Mouse (Mus musculus): ENCODE measurements around the gene Pbld2.
"Not testable (repeated sequence)": the region's sequence is repeated elsewhere in the genome, so short reads cannot be mapped to it uniquely, and the experiment has no call there.

Pbld2 gene

DNA sequence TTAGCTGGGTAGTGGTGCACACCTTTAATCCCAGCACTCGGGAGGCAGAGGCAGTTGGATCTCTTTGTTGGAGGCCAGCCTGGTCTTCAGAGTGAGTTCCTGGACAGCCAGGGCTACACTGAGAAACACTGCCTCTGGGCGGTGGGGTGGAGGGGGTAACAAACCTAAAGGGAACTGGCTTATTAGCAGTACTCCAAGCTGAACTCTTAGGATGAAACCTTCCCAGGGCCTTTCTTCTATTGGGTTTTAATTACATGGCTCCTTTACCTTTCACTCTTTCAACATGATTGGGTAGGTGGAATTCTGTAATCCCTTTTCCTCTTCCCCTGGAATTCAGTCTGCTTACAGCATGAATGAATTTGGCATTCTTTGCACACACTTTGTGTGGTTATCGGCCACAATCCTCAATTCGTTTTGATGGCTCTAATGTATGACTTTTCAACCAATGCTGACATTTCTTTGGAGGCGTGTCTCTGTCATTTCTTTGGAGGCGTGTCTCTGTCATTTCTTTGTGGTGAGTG lies 1.4 kb downstream of the Pbld2 start:
- DNase-seq (ENCODE audit: low spot score in 2 of 2), result no peak

DNA sequence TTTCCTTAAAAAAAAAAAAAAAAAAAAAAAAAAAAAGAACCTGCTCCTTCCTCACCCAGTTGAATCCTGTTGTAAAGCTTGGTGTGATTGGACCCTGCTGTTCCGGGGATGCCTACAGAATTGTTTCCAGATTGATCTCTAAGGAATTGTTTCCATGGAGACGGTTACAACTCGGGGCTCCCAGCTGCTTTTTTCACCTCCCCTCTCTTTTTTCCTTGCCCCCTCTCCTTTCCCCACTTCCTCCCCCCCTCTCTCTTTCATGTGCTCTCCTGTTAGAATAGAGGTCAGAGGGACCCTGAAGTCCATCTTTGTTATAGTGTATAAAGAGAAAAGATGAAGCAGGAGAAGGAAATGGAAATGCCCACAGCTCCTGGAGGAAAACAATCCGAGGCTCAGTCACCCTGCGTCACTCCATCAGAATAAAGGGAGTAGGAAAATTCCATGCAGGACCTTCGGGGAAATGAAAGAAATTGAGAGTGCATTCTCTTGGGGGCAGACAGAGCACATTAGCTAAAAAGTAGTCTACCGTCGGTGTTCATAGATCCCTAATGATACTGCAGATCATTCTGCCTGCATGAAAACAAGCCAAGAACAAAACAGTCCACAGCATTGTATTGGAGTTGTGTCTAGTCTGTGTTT lies 2.2 kb downstream of the Pbld2 start:
- no peak for DNase-seq (ENCODE audit: low spot score in 2 of 2)

DNA sequence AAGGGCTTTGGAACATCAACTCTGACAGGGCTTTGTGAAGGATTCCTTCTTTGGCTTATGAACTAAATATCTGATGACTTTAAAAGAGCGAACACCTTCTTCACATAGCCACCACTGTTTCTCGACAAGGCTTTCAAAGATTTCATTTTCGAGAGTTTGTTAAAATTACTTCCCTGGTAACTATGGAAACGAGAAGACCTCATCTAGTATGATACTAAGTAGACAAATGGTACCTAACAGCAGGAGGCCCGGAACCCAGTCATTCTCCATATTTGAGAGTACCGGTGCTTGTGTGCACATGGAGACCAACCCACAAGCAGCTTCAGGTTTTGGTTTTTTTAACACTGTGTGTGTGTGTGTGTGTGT lies 2.7 kb downstream of the Pbld2 start:
- no peak for DNase-seq (ENCODE audit: low spot score in 2 of 2)

DNA sequence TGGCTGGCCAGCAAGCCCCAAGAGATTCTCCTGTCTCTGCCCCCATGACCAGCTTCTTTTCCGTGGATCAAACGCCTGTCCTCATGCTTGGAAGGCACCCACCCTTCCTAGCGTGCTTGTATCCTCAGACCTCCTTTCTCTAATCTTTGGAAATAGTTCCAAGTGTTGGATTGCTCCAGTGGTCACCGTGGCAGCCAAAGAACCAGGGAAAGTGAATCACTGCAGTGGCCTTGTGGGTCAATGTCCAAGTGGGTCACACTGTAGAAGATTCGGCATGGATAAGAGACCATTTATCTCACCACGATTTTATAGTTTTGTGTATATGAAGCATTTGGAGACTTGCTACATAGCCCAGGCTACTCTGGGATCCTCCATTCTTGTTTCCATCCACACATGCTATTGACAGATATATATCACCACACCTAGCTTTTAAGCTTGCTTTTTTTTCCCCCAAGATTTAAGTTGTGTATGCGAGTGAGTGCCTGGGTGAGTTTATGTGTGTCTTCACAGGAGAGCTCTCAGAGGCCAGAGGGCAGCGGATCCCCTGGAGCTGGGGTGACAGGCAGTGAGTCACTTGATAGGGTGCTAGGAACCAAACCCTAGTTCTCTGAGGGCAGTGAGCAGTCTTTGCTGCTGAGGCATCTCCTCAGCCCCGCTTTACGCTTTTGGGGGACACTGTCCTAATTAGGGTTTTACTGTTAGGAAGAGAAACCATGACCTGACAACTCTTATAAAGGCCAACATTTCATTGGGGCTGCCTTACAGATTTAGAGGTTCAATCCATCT lies 3.5 kb downstream of the Pbld2 start:
- no peak for DNase-seq (ENCODE audit: low spot score in 2 of 2)

DNA sequence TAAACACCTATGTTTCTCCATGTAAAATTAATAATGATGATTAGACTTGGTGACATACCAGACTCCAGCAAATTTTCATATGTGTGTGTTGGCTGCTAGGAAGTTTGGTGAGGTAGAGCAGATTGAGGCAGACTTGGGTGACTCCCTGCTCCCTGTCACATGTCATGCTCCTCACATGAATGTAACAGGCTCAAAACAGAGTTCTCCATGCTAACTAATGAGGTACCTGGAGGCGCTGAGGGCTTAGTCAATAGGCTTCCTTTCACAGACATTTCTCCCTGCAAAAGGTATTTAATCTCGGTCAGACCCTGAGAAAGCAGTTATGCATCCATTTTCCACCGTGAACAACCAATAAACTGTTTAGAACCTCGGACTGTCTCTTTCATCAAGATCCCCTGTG lies 4.3 kb downstream of the Pbld2 start:
- DNase-seq (ENCODE audit: low spot score in 2 of 2), result no peak

DNA sequence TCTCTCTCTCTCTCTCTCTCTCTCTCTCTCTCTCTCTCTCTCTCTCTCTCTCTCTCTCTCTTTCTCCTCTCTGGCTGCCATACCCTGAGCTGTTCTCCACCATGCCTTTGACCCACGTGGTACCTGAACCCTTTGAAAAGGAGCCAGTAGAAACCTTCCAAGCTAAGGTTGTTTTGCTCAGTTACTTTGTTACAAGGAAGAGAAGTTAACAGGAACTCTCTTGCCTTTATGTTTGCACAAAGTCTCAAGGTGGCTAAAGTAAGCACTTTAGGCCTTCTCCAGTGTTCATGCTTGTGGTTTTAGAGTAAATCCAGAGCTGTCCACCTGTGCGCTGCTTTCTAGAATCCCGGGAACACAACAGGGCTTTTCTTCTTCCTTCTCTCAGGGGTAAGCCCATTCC lies 8.2 kb downstream of the Pbld2 start:
- DNase-seq (ENCODE audit: low spot score in 2 of 2), result no peak

DNA sequence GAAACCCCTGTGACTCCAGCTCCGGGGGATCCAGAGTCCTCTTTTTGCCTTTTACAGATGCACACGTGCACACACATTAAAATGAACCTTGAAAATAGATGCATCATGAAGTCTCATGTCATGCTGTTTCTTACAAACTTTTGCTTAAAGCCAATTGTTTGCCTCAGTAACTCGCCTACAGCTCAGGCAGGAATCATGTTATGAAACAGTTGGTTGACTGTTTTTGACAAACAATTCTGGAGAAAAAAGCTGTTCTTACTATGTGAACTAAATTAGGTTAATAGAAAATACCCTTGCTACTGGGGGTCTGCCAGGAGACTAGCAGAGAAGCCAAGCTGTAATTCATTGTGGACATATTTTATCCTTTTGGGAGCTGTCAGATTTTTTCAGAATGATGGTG lies 8.8 kb downstream of the Pbld2 start:
- no peak for DNase-seq (ENCODE audit: low spot score in 2 of 2)

DNA sequence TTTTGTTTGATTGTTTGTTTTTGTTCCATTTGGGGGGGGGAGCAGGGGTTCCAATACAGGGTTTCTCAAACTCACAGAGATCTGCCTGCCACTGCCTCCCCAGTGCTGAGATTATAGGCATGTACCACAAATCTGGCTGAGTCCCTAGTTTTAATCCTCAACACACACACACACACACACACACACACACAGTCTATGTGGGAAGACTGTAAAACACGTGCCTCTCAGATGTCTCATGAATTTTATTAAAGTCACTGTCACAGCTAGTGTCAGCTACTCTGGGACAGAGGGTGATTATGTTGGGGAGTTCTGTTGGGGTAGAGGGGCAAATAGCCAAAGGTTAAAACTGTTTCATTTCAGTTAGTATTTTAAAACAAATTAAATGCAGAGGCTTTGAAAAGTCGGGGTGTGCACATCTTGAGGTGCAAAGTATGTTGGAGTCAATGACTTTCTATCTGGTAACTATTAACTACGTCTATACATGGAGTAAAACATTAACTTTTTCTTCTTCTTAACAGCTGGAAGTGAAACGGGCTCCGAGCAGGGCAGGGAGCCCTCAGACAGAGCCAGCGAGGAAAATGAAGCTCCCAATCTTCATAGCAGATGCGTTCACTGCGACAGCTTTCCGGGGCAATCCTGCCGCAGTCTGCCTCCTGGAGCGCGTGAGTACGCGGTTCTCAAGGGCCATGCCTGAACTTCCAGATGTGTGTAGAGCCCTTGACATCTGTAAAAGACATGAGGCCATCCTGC lies 14.6 kb downstream of the Pbld2 start:
- no peak for DNase-seq (ENCODE audit: low spot score in 2 of 2)

DNA sequence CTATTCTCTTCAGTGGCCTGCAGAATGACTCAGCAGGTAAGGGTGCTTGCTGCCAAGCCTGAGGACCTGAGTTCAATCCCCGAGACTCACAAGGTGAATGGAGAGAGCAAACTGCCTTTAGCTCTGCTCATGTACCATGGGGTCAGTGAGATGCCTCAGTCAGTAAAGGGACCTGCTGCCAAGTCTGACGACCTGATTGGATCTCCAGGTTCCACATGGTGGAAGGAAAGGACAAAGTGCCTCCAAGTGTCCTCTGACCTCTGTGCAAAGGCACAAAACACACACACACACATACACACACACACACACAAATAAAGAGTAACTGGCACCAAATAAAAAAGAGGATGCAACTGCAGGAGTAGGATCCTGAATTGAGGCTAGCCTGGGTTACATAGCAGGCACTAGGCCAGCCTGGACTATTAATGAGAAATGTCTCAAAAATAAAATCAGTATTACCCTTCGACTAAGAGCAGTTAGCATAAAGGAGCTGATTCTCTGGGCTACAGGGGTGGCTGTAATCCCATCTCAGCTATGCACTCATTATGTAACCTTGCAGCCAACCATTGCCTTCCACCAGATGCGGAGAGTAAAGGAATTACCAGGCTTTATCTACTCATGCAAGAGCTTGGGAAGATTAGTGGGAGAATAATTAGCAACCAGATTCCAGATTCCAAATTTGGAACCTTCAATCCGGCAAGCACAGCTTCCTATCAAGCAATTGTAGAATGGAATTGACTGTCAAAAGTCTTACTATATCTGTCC lies 15.9 kb downstream of the Pbld2 start:
- no peak for DNase-seq (ENCODE audit: low spot score in 2 of 2)

DNA sequence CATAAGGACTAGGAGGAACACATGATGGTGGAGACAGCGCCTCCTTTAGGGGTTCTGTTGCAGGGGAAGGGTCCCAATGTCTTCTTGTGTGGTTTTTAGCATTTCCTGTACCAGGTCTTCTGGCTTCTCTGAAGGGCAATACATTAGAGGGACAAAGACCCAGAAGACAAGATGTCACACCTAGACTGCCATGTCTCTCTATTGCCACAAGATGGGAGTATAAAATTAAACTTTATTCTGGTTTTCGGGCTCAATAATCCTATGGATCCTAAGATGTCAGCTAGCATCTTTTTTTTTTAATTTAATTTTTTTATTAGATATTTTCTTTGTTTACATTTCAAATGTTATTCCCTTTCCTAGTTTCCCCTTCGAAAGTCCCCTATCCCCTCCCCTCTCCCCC lies 19.0 kb downstream of the Pbld2 start:
- DNase-seq (ENCODE audit: low spot score in 2 of 2), result no peak

DNA sequence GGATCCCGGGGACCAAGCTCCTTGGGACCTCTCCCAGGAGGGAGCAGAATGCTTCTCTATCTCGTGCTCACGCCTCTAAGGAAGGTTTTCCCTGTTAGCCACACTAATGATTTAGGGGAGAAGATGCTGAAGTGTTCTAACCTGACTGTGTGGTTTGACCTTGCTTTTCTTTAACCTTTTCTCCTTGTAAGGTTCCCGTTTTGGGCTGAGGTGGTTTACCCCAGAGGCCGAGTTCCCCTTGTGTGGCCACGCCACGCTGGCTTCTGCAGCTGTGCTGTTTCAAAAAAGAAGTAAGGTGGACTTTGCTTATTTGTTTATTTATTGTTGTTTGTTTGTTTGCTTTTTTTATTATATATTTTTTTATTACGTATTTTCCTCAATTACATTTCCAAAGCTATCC lies 23.6 kb downstream of the Pbld2 start:
- no peak for DNase-seq (ENCODE audit: low spot score in 2 of 2)

DNA sequence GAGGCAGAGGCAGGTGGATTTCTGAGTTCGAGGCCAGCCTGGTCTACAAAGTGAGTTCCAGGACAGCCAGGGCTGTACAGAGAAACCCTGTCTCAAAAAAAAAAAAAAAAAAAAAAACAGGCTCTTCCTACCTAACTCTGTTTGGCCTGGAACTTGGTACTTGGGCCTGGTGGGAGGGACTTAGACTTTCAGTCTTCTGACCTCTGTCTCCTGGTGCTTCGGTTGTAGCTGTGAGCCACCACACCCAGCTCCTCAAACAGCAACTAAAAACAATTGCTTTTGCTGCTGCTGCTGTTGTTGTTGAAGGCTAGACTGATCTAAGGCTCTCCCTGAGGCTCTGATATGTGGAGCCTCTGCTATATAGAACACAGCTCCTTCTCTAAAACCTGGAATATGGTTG lies 25.0 kb downstream of the Pbld2 start:
- no peak for DNase-seq (ENCODE audit: low spot score in 2 of 2)

DNA sequence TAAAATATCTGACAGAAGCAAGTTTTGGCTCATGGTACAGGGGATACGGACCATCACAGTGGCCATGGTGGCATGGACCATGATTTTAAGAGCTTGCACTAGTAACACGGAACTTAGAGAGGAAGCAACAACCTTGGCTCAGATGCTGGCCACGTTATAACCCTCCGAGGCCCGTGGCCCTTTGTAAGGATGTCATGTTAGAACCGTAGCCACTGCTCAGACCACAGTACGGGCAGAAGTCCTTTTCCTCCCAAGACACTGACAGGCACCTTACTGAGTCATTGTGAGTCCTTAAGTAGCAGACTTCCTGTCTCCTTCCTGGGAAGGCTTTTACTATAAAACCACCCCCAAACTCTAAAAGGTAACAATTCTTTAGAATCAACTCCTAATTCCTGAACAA lies 27.2 kb downstream of the Pbld2 start:
- DNase-seq (ENCODE audit: low spot score in 2 of 2), result no peak

DNA sequence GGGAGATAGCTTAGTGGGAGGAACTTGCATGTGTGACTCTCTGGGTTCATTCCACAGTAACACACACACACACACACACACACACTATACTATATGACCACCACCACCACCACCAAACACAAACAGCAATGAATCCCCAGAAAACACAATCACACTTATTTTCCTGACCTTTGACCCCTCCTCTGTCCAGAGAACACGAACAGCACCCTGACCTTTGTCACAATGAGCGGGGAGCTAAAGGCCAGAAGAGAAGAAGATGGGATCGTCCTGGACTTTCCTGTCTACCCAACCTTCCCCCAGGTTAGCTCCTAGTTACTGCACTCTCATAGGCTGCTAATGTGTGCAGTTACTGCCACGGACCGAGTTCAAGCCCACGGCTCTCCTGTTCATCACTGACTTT lies 27.9 kb downstream of the Pbld2 start:
- DNase-seq (ENCODE audit: low spot score in 2 of 2), result no peak

DNA sequence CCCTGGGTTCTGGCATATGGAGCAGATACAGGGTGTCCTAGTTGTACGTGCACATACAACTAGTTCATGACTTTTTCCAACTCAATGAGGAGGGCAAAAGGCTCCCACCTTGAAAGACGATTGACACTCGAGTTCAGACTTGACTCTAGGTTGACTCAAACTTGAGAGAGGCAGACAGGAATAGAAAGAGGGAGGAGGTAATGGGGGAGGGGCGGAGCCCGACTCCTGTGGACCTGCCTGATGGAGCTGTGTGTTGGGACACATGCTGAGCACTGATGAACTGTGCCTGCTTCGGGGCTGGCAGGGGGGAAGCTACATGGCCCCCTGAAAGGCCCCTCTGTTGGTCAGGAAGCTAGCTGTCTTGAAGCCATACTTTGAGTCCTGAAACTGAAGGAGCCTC lies 28.9 kb downstream of the Pbld2 start:
- DNase-seq (ENCODE audit: low spot score in 2 of 2), result no peak

DNA sequence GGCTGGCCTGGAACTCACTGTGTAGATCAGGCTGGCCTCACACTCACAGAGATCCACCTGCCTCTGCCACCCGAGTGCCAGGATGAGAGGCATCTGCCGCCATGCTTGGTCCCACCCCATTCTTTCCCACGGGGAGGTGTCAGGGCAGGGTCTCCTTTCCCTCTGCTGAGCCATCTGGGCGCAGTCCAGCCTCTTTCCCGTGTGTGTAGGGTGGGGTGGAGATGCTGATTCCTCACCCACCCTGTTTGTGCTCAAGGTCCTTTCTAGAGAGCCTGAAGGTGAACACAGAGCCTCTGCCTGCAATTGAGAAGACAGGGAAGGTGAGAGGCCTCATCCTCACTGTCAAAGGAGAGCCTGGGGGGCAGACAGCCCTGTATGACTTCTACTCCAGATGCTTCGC lies 30.0 kb downstream of the Pbld2 start:
- not testable (repeated sequence) for DNase-seq (ENCODE audit: low spot score in 2 of 2)

DNA sequence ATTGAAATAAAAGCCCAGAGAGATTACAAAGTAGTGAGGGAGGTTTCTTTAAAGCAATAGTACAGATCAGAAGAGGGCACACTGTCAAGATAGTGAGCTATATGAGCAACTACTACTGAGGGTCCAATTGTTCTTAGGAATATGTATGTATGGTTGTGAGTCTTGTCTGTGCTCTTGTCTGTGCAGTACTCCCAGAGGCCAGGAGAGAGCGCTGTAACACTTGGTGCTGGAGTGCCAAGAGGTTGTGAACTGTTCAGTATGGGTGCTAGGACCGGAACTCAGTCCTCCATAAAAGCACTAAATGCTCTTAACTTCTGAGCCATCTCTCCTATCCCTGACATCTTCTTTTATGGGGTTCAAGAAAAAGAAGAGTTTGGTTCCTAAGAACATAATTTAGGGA lies 30.5 kb downstream of the Pbld2 start:
- DNase-seq (ENCODE audit: low spot score in 2 of 2), result no peak

DNA sequence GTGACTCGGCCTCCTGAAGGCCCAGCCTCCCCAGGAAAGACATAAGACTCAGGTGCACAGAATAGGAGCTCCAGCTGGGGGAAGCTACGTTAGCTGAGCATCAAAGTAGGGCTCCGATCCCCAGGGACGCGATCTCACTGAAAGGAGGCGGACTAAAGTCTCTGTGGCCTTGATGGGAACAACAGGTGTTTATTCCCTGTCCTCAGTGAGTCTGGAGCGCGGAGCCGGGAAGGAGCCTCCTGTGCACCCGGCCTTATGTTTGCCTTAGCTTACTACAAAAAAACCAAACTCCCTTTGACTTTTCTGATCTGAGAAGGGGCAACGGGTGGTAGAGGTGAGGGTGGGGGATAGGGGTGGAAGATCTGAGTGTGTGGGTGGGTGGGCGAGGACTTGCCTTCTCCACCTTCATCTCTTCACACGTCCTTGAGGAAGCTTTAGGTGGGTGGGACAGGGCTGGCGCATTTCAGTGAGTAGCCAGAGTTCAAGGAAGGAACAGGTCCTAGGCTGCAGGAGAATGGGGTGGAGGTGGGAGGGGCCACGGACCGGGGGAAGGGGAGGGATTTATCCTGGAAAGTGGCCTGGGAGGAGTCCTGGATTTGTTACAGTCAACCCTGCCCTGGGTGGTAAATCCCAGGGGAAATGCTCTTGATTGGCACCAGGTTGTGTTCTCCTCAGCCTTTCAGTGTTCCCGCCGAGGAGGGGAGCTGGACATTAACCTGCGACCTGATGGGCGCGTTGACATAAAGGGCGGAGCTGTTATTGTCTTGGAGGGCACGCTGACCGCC lies 33.0 kb downstream of the Pbld2 start:
- DNase-seq (ENCODE audit: low spot score in 2 of 2), result no peak

DNA sequence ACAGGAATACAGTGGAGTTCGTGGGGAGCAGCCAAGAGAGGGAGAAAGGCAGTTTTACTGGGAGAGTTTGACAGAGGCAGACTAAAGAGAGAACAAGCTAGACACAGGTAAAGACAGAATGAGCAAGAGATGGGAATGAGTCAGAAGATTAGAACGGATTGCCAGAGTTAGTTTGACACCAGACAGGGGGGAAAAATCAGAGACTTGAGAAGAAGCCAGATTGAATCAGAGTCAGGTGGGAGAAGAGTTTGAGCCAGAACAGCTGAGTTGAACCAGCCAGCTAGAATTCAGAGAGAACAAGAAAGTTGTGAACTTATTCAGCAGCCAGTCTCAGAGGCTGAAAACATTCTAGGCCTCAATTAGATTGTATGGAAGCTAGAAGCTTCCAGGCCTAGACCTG lies 35.7 kb downstream of the Pbld2 start, which contains the start of gene Pbld1:
Gene Pbld1 (plus strand): TSS at position 301 of the 400 bp plus-strand sequence.
- no peak for DNase-seq (ENCODE audit: low spot score in 2 of 2)

DNA sequence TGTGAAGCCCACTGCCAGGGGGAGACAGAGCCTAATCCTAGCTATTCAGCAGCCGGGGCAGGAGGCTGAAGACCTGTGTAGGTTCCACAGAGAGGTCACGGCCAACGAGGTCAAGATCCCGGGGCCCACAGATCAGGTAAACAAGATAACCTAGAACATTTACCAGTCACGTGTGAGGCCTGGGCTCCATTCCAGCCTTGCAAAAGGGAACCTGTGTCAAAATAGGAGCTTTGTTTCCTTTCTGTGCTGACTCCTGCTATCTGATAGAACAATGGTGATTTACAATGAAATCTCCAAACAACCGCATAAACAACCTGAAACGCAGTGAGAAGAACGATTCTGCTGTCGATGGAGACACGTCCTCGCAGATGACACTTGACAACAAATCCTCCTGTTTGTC lies 36.3 kb downstream of the Pbld2 start:
- no peak for DNase-seq (ENCODE audit: low spot score in 2 of 2)

DNA sequence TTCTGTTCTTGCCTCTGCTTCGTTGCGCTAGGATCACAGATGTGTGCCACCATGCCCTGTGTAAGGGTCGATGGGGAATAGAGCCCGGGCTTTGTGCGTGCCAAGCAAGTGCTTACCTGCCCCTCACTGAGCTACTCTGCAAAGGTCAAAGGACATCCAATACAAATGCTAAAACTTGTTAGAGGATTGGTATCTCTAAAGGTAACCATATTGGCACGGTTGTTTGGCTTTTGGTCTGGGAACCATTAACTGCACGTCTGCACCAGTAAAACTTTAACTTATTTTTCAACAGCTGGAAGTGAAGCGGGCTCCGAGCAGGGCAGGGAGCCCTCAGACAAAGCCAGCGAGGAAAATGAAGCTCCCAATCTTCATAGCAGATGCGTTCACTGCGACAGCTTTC lies 37.2 kb downstream of the Pbld2 start:
- no peak for DNase-seq (ENCODE audit: low spot score in 2 of 2)
